ENCODE assay signal across 18 mouse cellular contexts in genomic region chr13:49333250-49333649, GRCm38 (mm10).
"Had no signal": no experiment of that assay in that cellular context is flagged by ENCODE, and none has a peak within 500 bp of the region (broad histone marks: within the 10 kb centered on the region; RNA-seq: fewer than 3 reads in every experiment).

No protein-coding gene starts in this region.

- H3K9ac ChIP-seq: limb, embryonic 13.5 days; midbrain, embryonic 12.5 days; neural tube, embryonic 13.5 days had no signal

- H3K4me3 ChIP-seq: layer of hippocampus, adult 2 months; limb, embryonic 10.5 days; limb, embryonic 13.5 days; megakaryocyte, embryonic 14.5 days; midbrain, embryonic 12.5 days; myocyte; neural tube, embryonic 13.5 days had no signal

- ATAC-seq: intestine, embryonic 16.5 days; midbrain, embryonic 16.5 days had no signal

- H3K36me3 ChIP-seq: limb, embryonic 10.5 days; limb, embryonic 13.5 days; midbrain, embryonic 12.5 days; neural tube, embryonic 13.5 days had no signal

- H3K4me1 ChIP-seq: midbrain, embryonic 12.5 days; neural tube, embryonic 13.5 days had no signal

- DNase-seq: kidney, adult 2 months; kidney, postnatal 25 days; layer of hippocampus, adult 9-11 months; lung, adult 2 months; lung, postnatal 14 days; thymus, adult 18-20 months; thymus, postnatal 36 days had no signal

- H3K27ac ChIP-seq: kidney, postnatal 0 days; layer of hippocampus, adult 2 months; limb, embryonic 10.5 days; limb, embryonic 13.5 days; macrophage; midbrain, embryonic 12.5 days; neural tube, embryonic 13.5 days had no signal

- H3K4me2 ChIP-seq: limb, embryonic 13.5 days; midbrain, embryonic 12.5 days; neural tube, embryonic 13.5 days had no signal

- H3K27me3 ChIP-seq: limb, embryonic 13.5 days; megakaryocyte, embryonic 14.5 days; midbrain, embryonic 12.5 days; neural tube, embryonic 13.5 days had no signal

- H3K9me3 ChIP-seq: limb, embryonic 10.5 days; limb, embryonic 13.5 days; midbrain, embryonic 12.5 days; neural tube, embryonic 13.5 days had no signal
